ENCODE assay signal across 8 mouse cellular contexts in genomic region chr2:26444368-26444767, GRCm38 (mm10). TPM values are rescaled to one million over a fixed set of nuclear protein-coding genes. Genes with fewer than 3 reads are reported as not detected.
DNase-seq lines count a peak whose midpoint lies in the region; ATAC-seq and TF ChIP-seq lines count a peak whose summit lies in the region.

No protein-coding gene starts in this region.

- ATAC-seq in lung, embryonic 16.5 days (ENCODE audit: low read depth): no peak

- peaks cover 25% of the 10 kb centered on the region for H3K36me3 ChIP-seq in ES-E14 (ENCODE audit: control insufficient read depth, insufficient read depth, low read length, poor library complexity, severe bottlenecking)
- peaks cover 25% of the 10 kb centered on the region for H3K36me3 ChIP-seq in hindbrain, embryonic 10.5 days
- peaks cover 21% of the 10 kb centered on the region for H3K36me3 ChIP-seq in lung, embryonic 16.5 days (ENCODE audit: control insufficient read depth, insufficient read depth, low read length)

- TF ChIP-seq POLR2A in cerebellum, adult 2 months (IDR thresholded peaks at IDR 0.05; ENCODE audit: borderline replicate concordance, insufficient read depth, low read length): no peak

- H3K4me3 ChIP-seq in cerebellum, adult 2 months (replicated peaks; ENCODE audit: insufficient read depth, low read depth, low read length): peak overlapping the region; percentile 75
- H3K4me3 ChIP-seq in ES-E14 (ENCODE audit: insufficient read depth in 1 of 2, low read depth in 1 of 2, low read length in 2 of 2, poor library complexity in 1 of 2, severe bottlenecking in 1 of 2): peak overlapping the region; percentile 88 to 96
- peak overlapping the region; percentile 93 for H3K4me3 ChIP-seq in hindbrain, embryonic 10.5 days
- H3K4me3 ChIP-seq in lung, embryonic 16.5 days (ENCODE audit: low read length): peak overlapping the region; percentile 89

- H3K27ac ChIP-seq in cerebellum, adult 2 months (ENCODE audit: insufficient read depth, low read length): peak overlapping the region; percentile 72; the same call in 1 of the 2 replicates
- no peak overlapping the region for H3K27ac ChIP-seq in ES-E14 (ENCODE audit: insufficient read depth, low read depth, low read length, poor library complexity, severe bottlenecking)
- peak overlapping the region; percentile 93 for H3K27ac ChIP-seq in hindbrain, embryonic 10.5 days
- peak overlapping the region; percentile 89 for H3K27ac ChIP-seq in lung, embryonic 16.5 days (ENCODE audit: low read length)

- H3K9ac ChIP-seq in ES-E14 (ENCODE audit: insufficient read depth, low read depth, low read length, poor library complexity, severe bottlenecking): peak overlapping the region; percentile 95
- H3K9ac ChIP-seq in lung, embryonic 16.5 days (ENCODE audit: low read length): peak overlapping the region; percentile 93

- H3K4me2 ChIP-seq in lung, embryonic 16.5 days (ENCODE audit: low read depth, low read length): peak overlapping the region; percentile 59

- H3K4me1 ChIP-seq in cerebellum, adult 2 months (ENCODE audit: control insufficient read depth, insufficient read depth, low read length): peaks cover 6% of the 10 kb centered on the region
- peaks cover 6 to 16% of the 10 kb centered on the region in 2 experiments; a peak in 3 of 4 replicates for H3K4me1 ChIP-seq in ES-E14 (ENCODE audit: control insufficient read depth in 2 of 2, insufficient read depth in 2 of 2, low read length in 2 of 2, poor library complexity in 1 of 2)
- H3K4me1 ChIP-seq in hindbrain, embryonic 10.5 days (replicated peaks): peaks cover 49% of the 10 kb centered on the region
- H3K4me1 ChIP-seq in lung, embryonic 16.5 days (replicated peaks; ENCODE audit: control insufficient read depth, insufficient read depth, low read length): peaks cover 17% of the 10 kb centered on the region

- no peak for DNase-seq in cerebellum, adult 2 months
- DNase-seq in cerebellum, postnatal 14 days: no peak
- no peak for DNase-seq in ES-E14 (ENCODE audit: low read depth, low spot score)
- DNase-seq in hindbrain, embryonic 10.5 days (ENCODE audit: low spot score): no peak
- DNase-seq in right cerebral cortex, postnatal 36 days (ENCODE audit: low spot score in 2 of 2): no peak
- DNase-seq in cerebellum, postnatal 36 days: no peak
- no peak for DNase-seq in kidney, postnatal 14 days

- in situ Hi-C loops in ES-E14 (cut with MboI; ENCODE audit: low sequenced_read_pairs in 2 of 2, unreplicated experiment in 2 of 2): loop anchor here in 1 of 2 experiments (25.0 kb wide), 1 partner anchor 468 kb away; the partner anchor contains the start of genes Med22, Rpl7a, Surf1 and Surf2

- no peaks in the 10 kb centered on the region for H3K27me3 ChIP-seq in cerebellum, adult 2 months (ENCODE audit: control insufficient read depth, insufficient read depth, low read length)
- H3K27me3 ChIP-seq in hindbrain, embryonic 10.5 days (ENCODE audit: insufficient read depth, poor library complexity, severe bottlenecking): no peaks in the 10 kb centered on the region
- no peaks in the 10 kb centered on the region for H3K27me3 ChIP-seq in lung, embryonic 16.5 days (ENCODE audit: control insufficient read depth, insufficient read depth, low read depth, low read length)

- H3K9me3 ChIP-seq in ES-E14 (ENCODE audit: control insufficient read depth, insufficient read depth, low read depth, low read length): no peaks in the 10 kb centered on the region
- H3K9me3 ChIP-seq in hindbrain, embryonic 10.5 days: no peaks in the 10 kb centered on the region
- no peaks in the 10 kb centered on the region for H3K9me3 ChIP-seq in lung, embryonic 16.5 days (ENCODE audit: control insufficient read depth, low read length)

- no peak for TF ChIP-seq CTCF in cerebellum, adult 2 months (IDR thresholded peaks at IDR 0.05; ENCODE audit: borderline replicate concordance, insufficient read depth, low read depth, low read length)

- 5% methylated on average over 15 of the region's 15 CpGs for WGBS in cerebellum, adult 2 months
- WGBS in hindbrain, embryonic 10.5 days: 5% methylated on average over 15 of the region's 15 CpGs
- under 1% methylated on average over 15 of the region's 15 CpGs for WGBS in lung, embryonic 16.5 days

TF ChIP-seq in ES-E14, 5 proteins besides CTCF, POLR2A, EP300 and RAD21:
- no peak for TF ChIP-seq ZC3H11A (IDR thresholded peaks at IDR 0.05; ENCODE audit: borderline replicate concordance, low read depth, low read length)
- TF ChIP-seq CHD2 (IDR thresholded peaks at IDR 0.05; ENCODE audit: low read depth, low read length): no peak
- no peak for TF ChIP-seq MAFK (IDR thresholded peaks at IDR 0.05; ENCODE audit: insufficient read depth, low read depth, low read length)
- TF ChIP-seq ZNF384 (IDR thresholded peaks at IDR 0.05; ENCODE audit: low read depth, low read length): no peak
- no peak for TF ChIP-seq HCFC1 (IDR thresholded peaks at IDR 0.05; ENCODE audit: borderline replicate concordance, insufficient read depth, low read length)

RNA-seq across cellular contexts. Expression of gene Sec16a, which starts 0.6 kb away (rescaled TPM):
- polyA plus RNA-seq in cerebellum, adult 2 months (2012; rRNA removed): 43.2 and 44.6 TPM in 2 replicates
- total RNA-seq in ES-E14 (2012; rRNA removed): 47.3 and 62.5 TPM in 2 replicates
- polyA plus RNA-seq in hindbrain, embryonic 10.5 days (2016; fragmentation: Nextera tagmentation; extraction: Ambion mirVana): 25.2 and 28.9 TPM in 2 replicates
- polyA plus RNA-seq in lung, embryonic 16.5 days (2015; fragmentation: Nextera tagmentation; extraction: Ambion mirVana): 21.8 and 23.2 TPM in 2 replicates

RNA-seq across cellular contexts. Expression of gene Inpp5e, which starts 35.4 kb away (rescaled TPM):
- 60.2 and 67.9 TPM in 2 replicates for polyA plus RNA-seq in cerebellum, adult 2 months (2012; rRNA removed)
- 10.4 and 13.6 TPM in 2 replicates for total RNA-seq in ES-E14 (2012; rRNA removed)
- polyA plus RNA-seq in hindbrain, embryonic 10.5 days (2016; fragmentation: Nextera tagmentation; extraction: Ambion mirVana): 23.8 and 29.7 TPM in 2 replicates
- polyA plus RNA-seq in lung, embryonic 16.5 days (2015; fragmentation: Nextera tagmentation; extraction: Ambion mirVana): 18.7 and 22.1 TPM in 2 replicates

RNA-seq across cellular contexts. Expression of gene Pmpca, which starts 55.2 kb away (rescaled TPM):
- polyA plus RNA-seq in cerebellum, adult 2 months (2012; rRNA removed): 98.2 and 104 TPM in 2 replicates
- 133 and 149 TPM in 2 replicates for total RNA-seq in ES-E14 (2012; rRNA removed)
- 132 and 139 TPM in 2 replicates for polyA plus RNA-seq in hindbrain, embryonic 10.5 days (2016; fragmentation: Nextera tagmentation; extraction: Ambion mirVana)
- polyA plus RNA-seq in lung, embryonic 16.5 days (2015; fragmentation: Nextera tagmentation; extraction: Ambion mirVana): 94.7 and 98.6 TPM in 2 replicates

RNA-seq across cellular contexts. Expression of gene Entr1, which starts 55.3 kb away (rescaled TPM):
- 288 and 289 TPM in 2 replicates for polyA plus RNA-seq in cerebellum, adult 2 months (2012; rRNA removed)
- 87.8 and 90.4 TPM in 2 replicates for total RNA-seq in ES-E14 (2012; rRNA removed)
- 136 and 141 TPM in 2 replicates for polyA plus RNA-seq in hindbrain, embryonic 10.5 days (2016; fragmentation: Nextera tagmentation; extraction: Ambion mirVana)
- 112 and 117 TPM in 2 replicates for polyA plus RNA-seq in lung, embryonic 16.5 days (2015; fragmentation: Nextera tagmentation; extraction: Ambion mirVana)
